Mouse (Mus musculus) hindbrain, embryonic 15.5 days (tissue): Measurements from ENCODE around the gene Ccnd2. TPM values are rescaled to one million over a fixed set of nuclear protein-coding genes. Genes with fewer than 3 reads are reported as not detected.

Source experiments
- ATAC-seq: fragments of 200-750 bp; cut with Nextera tagmentation; 2 replicates; pipeline ENCODE4 v1.8.0; 2017; ENCODE audit warnings: low read depth, moderate number of reproducible peaks, moderate TSS enrichment; ENCODE audit not compliant: low FRiP score
- H3K27ac ChIP-seq: fragments of 300-500 bp; sonication (generic); replicated peaks from 2 replicates; pipeline ENCODE4 v1.5.1; 2015; ENCODE audit warnings: mild to moderate bottlenecking, inconsistent platforms
- H3K27me3 ChIP-seq: fragments of 300-500 bp; sonication (generic); 2 replicates; pipeline ENCODE4 v1.6.1; 2015; ENCODE audit warnings: control low read depth, inconsistent platforms
- H3K36me3 ChIP-seq: fragments of 300-500 bp; sonication (generic); 2 replicates; pipeline ENCODE4 v1.6.1; 2015; ENCODE audit warnings: control low read depth, inconsistent platforms
- H3K4me1 ChIP-seq: fragments of 300-500 bp; sonication (generic); replicated peaks from 2 replicates; pipeline ENCODE4 v1.6.1; 2015; ENCODE audit warnings: control low read depth, inconsistent platforms
- H3K4me2 ChIP-seq: fragments of 300-500 bp; sonication (generic); 2 replicates; pipeline ENCODE4 v1.6.1; 2015; ENCODE audit warnings: moderate library complexity, mild to moderate bottlenecking, inconsistent platforms
- H3K4me3 ChIP-seq: fragments of 300-500 bp; sonication (generic); 2 replicates; pipeline ENCODE4 v1.5.1; 2015; ENCODE audit warnings: mild to moderate bottlenecking, inconsistent platforms
- H3K9ac ChIP-seq: fragments of 300-500 bp; sonication (generic); 2 replicates; pipeline ENCODE4 v1.6.1; 2015; ENCODE audit warnings: inconsistent platforms
- H3K9me3 ChIP-seq: fragments of 300-500 bp; sonication (generic); 2 replicates; pipeline ENCODE4 v1.6.1; 2016; ENCODE audit warnings: control low read depth, inconsistent platforms
- WGBS: fragments of 180-500 bp; shearing (Covaris S2); methylation state at CpG from one replicate; pipeline ENCODE4 v1.1.7; 2015; 5-methylcytosine and 5-hydroxymethylcytosine counted together
- polyA plus RNA-seq: library from polyadenylated mRNA; unstranded; fragments of >200 nt; fragmentation: Nextera tagmentation; extraction: Ambion mirVana; gene quantifications from 2 replicates; pipeline ENCODE4 v1.2.1, GENCODE M21; 2015

Ccnd2 gene
- 288 and 507 TPM in 2 replicates for polyA plus RNA-seq

DNA sequence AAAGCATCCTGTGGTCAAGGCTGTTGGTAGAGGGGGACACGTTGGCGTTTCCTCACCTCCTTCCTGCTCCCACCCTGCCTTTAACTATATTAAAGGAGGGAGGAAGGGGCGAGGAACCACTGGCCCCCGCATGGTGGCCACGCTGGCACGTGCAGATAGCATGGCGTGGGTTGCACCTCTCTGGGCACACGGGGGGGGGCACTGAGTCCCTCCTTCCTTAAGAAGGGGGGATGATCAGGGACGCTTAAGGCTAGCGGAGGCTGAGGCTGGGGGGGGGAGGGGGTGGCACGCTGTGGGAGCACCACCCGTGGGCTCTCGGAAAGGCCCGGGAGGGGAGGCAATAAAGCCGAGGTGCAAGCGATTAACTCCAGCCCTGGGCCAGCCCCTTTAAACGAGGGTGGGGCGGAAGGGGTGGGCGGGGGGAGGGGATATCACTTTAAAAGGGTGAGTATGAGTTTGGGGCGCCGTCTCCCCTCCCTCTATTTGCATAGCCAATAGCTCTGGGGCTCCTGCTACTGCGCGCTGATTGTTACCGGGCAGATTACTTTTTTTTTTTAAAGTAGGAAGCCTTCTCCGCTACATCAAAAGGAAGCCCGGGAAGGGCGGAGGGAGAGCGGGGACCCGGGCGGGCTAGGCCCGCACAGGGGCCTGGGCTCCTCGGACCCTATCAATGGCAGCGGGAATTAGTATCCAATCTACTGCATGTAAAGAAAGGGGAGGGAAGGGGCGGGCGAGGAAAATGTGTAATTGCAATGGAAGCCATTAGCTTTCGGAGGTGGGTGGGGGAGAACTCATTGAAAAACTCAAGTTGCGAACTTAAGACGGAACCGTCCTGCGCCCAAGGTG, at the start of gene Ccnd2:
Gene Ccnd2 (minus strand): TSS at position 88 of the 846 bp plus-strand sequence.
- H3K9me3 ChIP-seq = no peaks in the 10 kb centered on the region
- peaks cover 69% of the 10 kb centered on the region for H3K4me1 ChIP-seq
- H3K27ac ChIP-seq = peak within 1 kb of the TSS; percentile 40

DNA sequence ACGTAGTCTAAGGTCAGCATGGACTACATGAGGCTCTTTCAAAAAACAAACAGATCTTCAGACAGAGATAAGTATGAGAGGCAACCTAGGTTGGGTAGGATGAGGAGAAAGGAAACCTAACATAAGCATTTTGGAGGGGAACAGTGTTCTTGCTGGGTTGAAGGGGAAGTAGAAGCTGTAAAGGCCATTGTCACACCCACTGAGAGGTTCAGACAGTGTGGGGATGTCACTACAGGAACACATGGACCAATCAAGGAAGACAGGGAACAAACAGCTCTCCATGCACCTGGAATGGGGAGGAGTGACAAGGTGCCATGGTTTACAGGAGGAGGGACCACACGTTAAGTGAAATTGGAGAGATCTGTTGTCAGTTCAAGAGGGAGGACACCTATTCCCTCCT, 45.0 kb upstream of the Ccnd2 start:
- no peaks in the 10 kb centered on the region for H3K4me1 ChIP-seq
- H3K4me3 ChIP-seq = no peak overlapping the region
- no peak overlapping the region for H3K9ac ChIP-seq
- no peak for ATAC-seq
- 89% methylated on average over 2 of the region's 2 CpGs for WGBS
- H3K27ac ChIP-seq = no peak overlapping the region
- H3K36me3 ChIP-seq = no peaks in the 10 kb centered on the region
- H3K27me3 ChIP-seq = no peaks in the 10 kb centered on the region
- H3K9me3 ChIP-seq = no peaks in the 10 kb centered on the region
- no peak overlapping the region for H3K4me2 ChIP-seq

More for the DNA sequence above, at the start of gene Ccnd2:
- Histone ChIP-seq H3K9ac (peak within 1 kb of the TSS; percentile 40), H3K4me3 (peak within 1 kb of the TSS; percentile 49), H3K36me3 (no peaks in the 10 kb centered on the region), H3K27me3 (peaks cover 60% of the 10 kb centered on the region), H3K4me2 (peak within 1 kb of the TSS; percentile 83)
- peak; percentile 52 for ATAC-seq
- WGBS = under 1% methylated on average over 40 of the region's 40 CpGs

- no peak overlapping the region for H3K4me3 ChIP-seq
- peak; percentile 79 for ATAC-seq
- no peak overlapping the region for H3K27ac ChIP-seq
- H3K27me3 ChIP-seq = no peaks in the 10 kb centered on the region
- no peaks in the 10 kb centered on the region for H3K9me3 ChIP-seq
- no peak overlapping the region for H3K9ac ChIP-seq
- H3K4me1 ChIP-seq = peaks cover 4% of the 10 kb centered on the region; the same call in 1 of the 2 replicates
- WGBS = 73% methylated on average over 12 of the region's 12 CpGs
- H3K4me2 ChIP-seq = no peak overlapping the region
- no peaks in the 10 kb centered on the region for H3K36me3 ChIP-seq
These were observed 29.3 kb upstream of the Ccnd2 start for GRCm38 (mm10) chr6:127181296-127181695.

GRCm38 (mm10) chr6:127179056-127179759, 27.2 kb upstream of the Ccnd2 start:
- WGBS = 40% methylated on average over 12 of the region's 12 CpGs
- Histone ChIP-seq H3K4me2 (no peak overlapping the region), H3K9me3 (no peaks in the 10 kb centered on the region), H3K36me3 (no peaks in the 10 kb centered on the region), H3K27me3 (no peaks in the 10 kb centered on the region), H3K4me3 (no peak overlapping the region), H3K9ac (no peak overlapping the region), H3K27ac (no peak overlapping the region), H3K4me1 (peaks cover 4% of the 10 kb centered on the region; the same call in 1 of the 2 replicates)
- 0 out of 2 replicates have a peak, but pooled peaks have one; percentile 24 for ATAC-seq

- no peak for ATAC-seq
- Histone ChIP-seq H3K4me1 (peaks cover 4% of the 10 kb centered on the region; the same call in 1 of the 2 replicates), H3K36me3 (no peaks in the 10 kb centered on the region), H3K9me3 (no peaks in the 10 kb centered on the region), H3K27me3 (no peaks in the 10 kb centered on the region), H3K27ac (no peak overlapping the region), H3K4me3 (no peak overlapping the region), H3K9ac (no peak overlapping the region), H3K4me2 (no peak overlapping the region)
- 84% methylated on average over 7 of the region's 7 CpGs for WGBS
These were observed 26.0 kb upstream of the Ccnd2 start for GRCm38 (mm10) chr6:127177962-127178361.

- Histone ChIP-seq H3K9me3 (no peaks in the 10 kb centered on the region), H3K27ac (no peak overlapping the region), H3K9ac (no peak overlapping the region), H3K4me2 (no peak overlapping the region), H3K36me3 (no peaks in the 10 kb centered on the region), H3K4me1 (peaks cover 4% of the 10 kb centered on the region; the same call in 1 of the 2 replicates), H3K4me3 (no peak overlapping the region), H3K27me3 (no peaks in the 10 kb centered on the region)
- 33% methylated on average over 4 of the region's 4 CpGs for WGBS
- no peak for ATAC-seq
These were observed 25.4 kb upstream of the Ccnd2 start for GRCm38 (mm10) chr6:127177441-127177840.

DNA sequence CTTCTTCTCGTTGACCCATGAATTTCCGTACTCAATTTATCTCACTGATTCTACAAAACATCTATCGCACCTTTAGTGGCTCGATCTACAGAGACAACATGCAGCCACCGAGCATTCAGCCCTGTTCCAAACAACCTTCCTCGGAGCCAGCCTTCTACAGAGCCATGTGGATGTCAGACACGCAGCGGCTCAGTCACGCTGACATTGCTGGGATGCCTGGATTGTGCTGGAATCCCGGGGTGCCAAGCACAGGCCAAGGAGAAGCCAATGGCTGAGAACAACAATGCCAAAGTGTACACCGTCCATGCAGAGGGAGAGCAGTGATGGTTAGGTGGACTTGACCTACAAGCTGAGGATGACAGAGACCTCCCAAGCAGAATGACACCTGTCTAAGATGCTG, 20.5 kb upstream of the Ccnd2 start:
- no peaks in the 10 kb centered on the region; the same call in 1 of the 2 replicates for H3K4me1 ChIP-seq
- no peak overlapping the region for H3K4me2 ChIP-seq
- no peaks in the 10 kb centered on the region for H3K9me3 ChIP-seq
- no peak for ATAC-seq
- no peaks in the 10 kb centered on the region for H3K36me3 ChIP-seq
- H3K27ac ChIP-seq = no peak overlapping the region
- H3K4me3 ChIP-seq = no peak overlapping the region
- no peak overlapping the region for H3K9ac ChIP-seq
- WGBS = 90% methylated on average over 11 of the region's 11 CpGs
- no peaks in the 10 kb centered on the region for H3K27me3 ChIP-seq

DNA sequence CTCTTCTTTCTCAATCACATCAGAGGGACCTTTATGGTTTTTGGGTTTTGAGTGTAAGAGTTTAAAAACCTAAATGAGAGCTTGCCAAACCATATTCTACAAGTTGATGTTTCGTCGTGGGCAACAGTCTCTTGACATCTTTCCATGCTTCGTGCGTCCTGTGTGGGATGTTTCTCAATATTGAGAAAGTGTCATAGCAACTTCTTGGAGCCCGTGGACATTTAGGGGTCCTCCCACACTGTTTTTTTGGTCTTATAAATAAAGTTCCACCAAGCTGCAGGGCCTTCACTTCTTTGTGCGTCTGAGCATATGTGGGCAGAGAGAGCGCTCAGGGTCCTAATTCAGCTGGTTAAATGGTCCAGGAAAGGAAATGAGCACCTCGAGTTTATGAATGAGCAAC, 18.7 kb upstream of the Ccnd2 start:
- Histone ChIP-seq H3K4me2 (no peak overlapping the region), H3K27ac (no peak overlapping the region), H3K27me3 (no peaks in the 10 kb centered on the region), H3K4me1 (no peaks in the 10 kb centered on the region), H3K9me3 (no peaks in the 10 kb centered on the region), H3K4me3 (no peak overlapping the region), H3K9ac (no peak overlapping the region), H3K36me3 (no peaks in the 10 kb centered on the region)
- WGBS = 88% methylated on average over 8 of the region's 8 CpGs
- ATAC-seq = no peak

GRCm38 (mm10) chr6:127165663-127166062, 13.7 kb upstream of the Ccnd2 start:
- Histone ChIP-seq H3K4me2 (no peak overlapping the region), H3K4me1 (no peaks in the 10 kb centered on the region), H3K9ac (no peak overlapping the region), H3K4me3 (no peak overlapping the region), H3K27ac (no peak overlapping the region), H3K27me3 (0 out of 2 replicates have a peak, but pooled peaks cover 2% of the 10 kb centered on the region), H3K36me3 (no peaks in the 10 kb centered on the region), H3K9me3 (no peaks in the 10 kb centered on the region)
- WGBS = 79% methylated on average over 4 of the region's 4 CpGs
- no peak for ATAC-seq

GRCm38 (mm10) chr6:127162842-127163241, 10.8 kb upstream of the Ccnd2 start:
- H3K36me3 ChIP-seq = no peaks in the 10 kb centered on the region
- H3K4me1 ChIP-seq = no peaks in the 10 kb centered on the region
- H3K27me3 ChIP-seq = peaks cover 12% of the 10 kb centered on the region; the same call in 1 of the 2 replicates
- H3K9me3 ChIP-seq = no peaks in the 10 kb centered on the region
- no peak overlapping the region for H3K4me3 ChIP-seq
- no peak overlapping the region for H3K4me2 ChIP-seq
- H3K9ac ChIP-seq = no peak overlapping the region
- no peak overlapping the region for H3K27ac ChIP-seq
- 70% methylated on average over 6 of the region's 6 CpGs for WGBS
- ATAC-seq = no peak

DNA sequence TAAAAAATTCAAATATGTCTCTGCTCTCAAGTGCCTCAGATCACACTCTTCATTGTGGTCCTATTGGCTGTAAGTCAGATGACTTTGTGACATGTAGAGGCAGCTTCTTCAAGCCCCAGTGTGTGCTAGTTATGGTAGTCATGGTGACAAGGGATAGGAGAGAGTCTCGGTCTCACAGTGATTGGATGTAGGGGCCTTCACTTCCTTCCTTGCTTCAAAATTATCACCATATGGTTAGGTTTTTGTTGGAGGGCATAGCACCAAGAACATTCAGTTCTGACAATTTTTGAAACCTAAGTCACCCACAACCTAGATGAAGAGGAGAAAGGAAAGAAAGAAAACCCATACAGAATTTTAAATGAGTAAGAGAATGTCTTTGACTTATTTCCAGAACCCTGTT, 5.3 kb upstream of the Ccnd2 start:
- ATAC-seq = no peak
- Histone ChIP-seq H3K27ac (no peak overlapping the region), H3K9ac (no peak overlapping the region), H3K4me3 (no peak overlapping the region), H3K4me2 (no peak overlapping the region), H3K4me1 (peaks cover 35% of the 10 kb centered on the region), H3K36me3 (no peaks in the 10 kb centered on the region), H3K27me3 (peaks cover 56% of the 10 kb centered on the region), H3K9me3 (no peaks in the 10 kb centered on the region)
- WGBS = 57% methylated on average over 1 of the region's 1 CpGs

- peaks cover 53% of the 10 kb centered on the region for H3K4me1 ChIP-seq
- H3K9me3 ChIP-seq = no peaks in the 10 kb centered on the region
- peak overlapping the region; percentile 83 for H3K4me2 ChIP-seq
- no peaks in the 10 kb centered on the region for H3K36me3 ChIP-seq
- H3K4me3 ChIP-seq = peak overlapping the region; percentile 31
- no peak overlapping the region for H3K9ac ChIP-seq
- H3K27me3 ChIP-seq = peaks cover 65% of the 10 kb centered on the region
- 2% methylated on average over 15 of the region's 15 CpGs for WGBS
- no peak overlapping the region for H3K27ac ChIP-seq
- ATAC-seq = no peak
These were observed 3.5 kb upstream of the Ccnd2 start for GRCm38 (mm10) chr6:127155468-127155867.
